Mouse (Mus musculus): ENCODE data around the gene Uba6.
A peak's percentile ranks its signal among the peaks of the same experiment; 100 is the strongest.

Uba6 gene

GRCm38 (mm10) chr5:86078720-86079334 is 93.8 kb downstream of the Uba6 start:
- no peak for ATAC-seq (ENCODE audit: insufficient number of reproducible peaks, low FRiP score, low TSS enrichment)

GRCm38 (mm10) chr5:86072756-86073386 is 99.7 kb downstream of the Uba6 start:
- ATAC-seq (ENCODE audit: insufficient number of reproducible peaks, low FRiP score, low TSS enrichment): no peak

DNA sequence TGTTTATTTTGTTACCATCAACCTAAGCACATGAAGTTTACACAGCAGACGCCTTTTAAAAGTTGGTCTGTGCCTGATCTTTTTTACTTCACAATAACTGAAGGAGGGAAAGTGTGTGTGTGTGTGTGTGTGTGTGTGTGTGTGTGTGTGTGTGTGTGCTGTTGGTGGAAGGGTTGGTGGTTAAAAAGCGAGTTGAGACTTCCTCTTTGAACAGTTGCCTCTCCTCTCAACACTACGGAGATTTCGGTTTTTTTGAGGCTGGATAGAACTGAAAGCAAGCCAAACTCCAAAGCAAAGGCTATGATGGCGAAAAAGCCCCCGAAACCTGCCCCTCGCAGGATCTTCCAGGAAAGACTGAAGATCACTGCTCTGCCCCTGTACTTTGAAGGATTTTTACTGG is 101.1 kb downstream of the Uba6 start, which contains the start of gene Stap1:
Gene Stap1 (plus strand): TSS at position 209 of the 400 bp plus-strand sequence.
- ATAC-seq (ENCODE audit: insufficient number of reproducible peaks, low FRiP score, low TSS enrichment): no peak

- no peak for ATAC-seq (ENCODE audit: insufficient number of reproducible peaks, low FRiP score, low TSS enrichment)
These were observed 103.5 kb downstream of the Uba6 start for GRCm38 (mm10) chr5:86069121-86069520.

GRCm38 (mm10) chr5:86068451-86068850 is 104.2 kb downstream of the Uba6 start:
- no peak for ATAC-seq (ENCODE audit: insufficient number of reproducible peaks, low FRiP score, low TSS enrichment)

- peak; percentile 67; the same call in 1 of the 2 replicates for ATAC-seq (ENCODE audit: insufficient number of reproducible peaks, low FRiP score, low TSS enrichment)
These were observed 106.1 kb downstream of the Uba6 start for GRCm38 (mm10) chr5:86066551-86066929.

DNA sequence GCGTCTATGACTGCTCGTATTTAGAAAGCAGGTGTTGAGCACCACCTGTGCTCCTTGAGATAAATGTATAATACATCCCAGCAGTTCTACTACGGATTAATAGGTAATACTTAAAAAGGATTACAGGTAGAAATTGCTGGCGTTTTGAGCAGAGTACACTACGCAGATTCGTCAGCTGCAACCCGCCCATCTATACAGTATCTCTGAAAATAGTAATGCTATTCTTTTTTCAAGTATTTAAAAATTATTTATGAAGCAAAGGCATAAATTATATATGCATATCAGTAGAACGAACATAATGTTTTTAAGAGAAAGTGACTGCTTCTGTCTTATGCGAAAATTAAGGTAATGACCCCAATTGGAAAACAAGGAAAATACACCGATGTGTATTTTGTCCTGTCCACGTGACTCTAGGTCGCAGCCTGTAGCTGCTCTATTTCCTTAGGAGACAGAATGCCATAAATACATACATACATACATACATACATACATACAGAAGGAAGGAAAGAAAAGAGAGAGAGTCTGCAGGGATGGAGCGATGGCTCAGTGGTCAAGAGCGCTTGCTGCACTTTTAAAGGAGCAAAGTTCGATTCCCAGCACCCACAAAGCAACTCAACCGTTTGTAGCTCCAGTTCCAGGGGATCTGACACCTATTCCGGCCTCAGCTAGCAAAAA is 106.6 kb downstream of the Uba6 start:
- no peak for ATAC-seq (ENCODE audit: insufficient number of reproducible peaks, low FRiP score, low TSS enrichment)

GRCm38 (mm10) chr5:86065101-86065875 is 107.3 kb downstream of the Uba6 start, which contains the start of gene Cenpc1:
TSS of gene Cenpc1 (minus strand) at chr5:86065583.
- peak; percentile 95 for ATAC-seq (ENCODE audit: insufficient number of reproducible peaks, low FRiP score, low TSS enrichment)

DNA sequence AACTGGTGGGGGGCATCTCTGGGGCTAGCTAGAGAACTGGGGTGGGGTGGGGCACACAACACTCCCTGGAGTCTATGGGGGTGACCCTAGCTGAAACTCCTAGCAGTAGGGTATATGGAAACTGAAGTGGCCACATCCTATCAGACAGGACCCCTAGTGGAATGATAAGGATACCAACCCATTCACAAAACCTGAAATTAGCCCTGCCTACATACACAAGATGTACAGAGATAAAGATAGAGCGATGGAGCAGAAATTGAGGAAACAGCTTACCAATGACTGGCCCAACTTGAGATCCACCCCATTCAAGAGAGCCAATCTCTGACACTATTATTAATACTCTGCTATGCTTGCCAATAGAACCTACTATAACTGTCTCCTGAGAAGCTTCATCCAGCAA is 109.1 kb downstream of the Uba6 start:
- ATAC-seq (ENCODE audit: insufficient number of reproducible peaks, low FRiP score, low TSS enrichment): no peak

Measured in cerebellum, adult (tissue).